Comparison of ENCODE assay signal across 17 mouse cellular contexts in genomic region chr11:59932560-59933337, GRCm38 (mm10).
"Had no signal": no experiment of that assay in that cellular context is flagged by ENCODE, and none has a peak within 500 bp of the region (broad histone marks: within the 10 kb centered on the region; RNA-seq: fewer than 3 reads in every experiment).

No protein-coding gene starts in this region.

- ATAC-seq: lung, postnatal 0 days; midbrain, embryonic 15.5 days had no signal

- H3K9me3 ChIP-seq: limb, embryonic 13.5 days; midbrain, embryonic 10.5 days; midbrain, embryonic 15.5 days; neural tube, embryonic 12.5 days had no signal

- H3K27ac ChIP-seq: kidney, postnatal 0 days; layer of hippocampus, adult 2 months; limb, embryonic 13.5 days; liver, embryonic 14.5 days; midbrain, embryonic 10.5 days; neural tube, embryonic 12.5 days had no signal

- H3K9ac ChIP-seq: limb, embryonic 13.5 days; liver, embryonic 14.5 days; midbrain, embryonic 15.5 days; neural tube, embryonic 12.5 days had no signal

- H3K4me2 ChIP-seq: limb, embryonic 13.5 days; midbrain, embryonic 15.5 days; neural tube, embryonic 12.5 days had no signal

- H3K27me3 ChIP-seq: limb, embryonic 13.5 days; midbrain, embryonic 15.5 days; neural tube, embryonic 12.5 days had no signal

- H3K4me3 ChIP-seq: layer of hippocampus, adult 2 months; limb, embryonic 13.5 days; midbrain, embryonic 10.5 days; midbrain, embryonic 15.5 days; neural tube, embryonic 12.5 days had no signal

- DNase-seq: kidney, adult 11 months; kidney, adult 9 months; kidney, postnatal 36 days; left cerebral cortex, postnatal 4 days; lung, adult 2 months; lung, postnatal 36 days; retina, postnatal 1 day; thymus, adult 2 months; thymus, postnatal 36 days had no signal

- H3K4me1 ChIP-seq: neural tube, embryonic 12.5 days had no signal

- H3K36me3 ChIP-seq: limb, embryonic 13.5 days; midbrain, embryonic 10.5 days; midbrain, embryonic 15.5 days; neural tube, embryonic 12.5 days had no signal
